Mouse (Mus musculus): Measurements from ENCODE around the gene Fuca1. TPM values are rescaled to one million over a fixed set of nuclear protein-coding genes. Genes with fewer than 3 reads are reported as not detected.

Fuca1 gene
- total RNA-seq, 2 experiments from 2014 or later = 34.9 to 37.9 TPM

GRCm38 (mm10) chr4:135946659-135947301 lies 26.2 kb downstream of the Fuca1 start:
- H3K27ac ChIP-seq = peak overlapping the region; percentile 81
- no peak for DNase-seq (ENCODE audit: extremely low spot score in 1 of 2, low spot score in 2 of 2)
- TF ChIP-seq CTCF (IDR thresholded peaks at IDR 0.05) = no peak
- intact Hi-C loops (cut with DNase I) = loop anchor here (2.0 kb wide), 1 partner anchor 26 kb away; the partner anchor contains the start of gene Fuca1
- peak overlapping the region; percentile 91 for H3K4me3 ChIP-seq

GRCm38 (mm10) chr4:135948142-135948541 lies 27.6 kb downstream of the Fuca1 start:
- intact Hi-C loops (cut with DNase I) = no loop called here
- no peak for TF ChIP-seq CTCF (IDR thresholded peaks at IDR 0.05)
- no peak for DNase-seq (ENCODE audit: extremely low spot score in 1 of 2, low spot score in 2 of 2)
- no peak overlapping the region for H3K4me3 ChIP-seq
- H3K27ac ChIP-seq = no peak overlapping the region

DNA sequence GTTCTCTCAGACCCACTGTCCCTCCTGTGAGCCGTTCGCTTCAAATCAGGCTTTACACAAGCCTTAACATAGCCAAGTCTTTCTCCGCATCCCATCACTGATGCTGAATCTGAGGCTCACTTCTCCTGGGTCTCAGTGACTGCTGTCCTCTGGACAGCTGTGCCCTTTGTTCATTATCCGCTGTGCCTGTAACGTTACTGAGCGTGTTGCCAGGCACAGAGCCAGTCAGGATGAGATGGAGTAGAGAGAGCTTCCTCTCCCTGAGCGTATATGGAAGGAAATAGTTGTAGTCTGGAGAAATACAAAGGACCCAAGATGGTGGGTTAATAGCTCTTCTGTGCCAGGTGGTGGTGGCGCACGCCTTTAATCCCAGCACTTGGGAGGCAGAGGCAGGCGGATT lies 28.9 kb downstream of the Fuca1 start:
- no peak for DNase-seq (ENCODE audit: extremely low spot score in 1 of 2, low spot score in 2 of 2)
- intact Hi-C loops (cut with DNase I) = no loop called here
- TF ChIP-seq CTCF (IDR thresholded peaks at IDR 0.05) = no peak
- Histone ChIP-seq H3K27ac (peak overlapping the region; percentile 62; the same call in 1 of the 2 replicates), H3K4me3 (no peak overlapping the region)

- DNase-seq (ENCODE audit: extremely low spot score in 1 of 2, low spot score in 2 of 2) = no peak
- intact Hi-C loops (cut with DNase I) = no loop called here
- Histone ChIP-seq H3K4me3 (no peak overlapping the region), H3K27ac (peak overlapping the region; percentile 62)
- TF ChIP-seq CTCF (IDR thresholded peaks at IDR 0.05) = no peak
These were observed 29.4 kb downstream of the Fuca1 start for GRCm38 (mm10) chr4:135949911-135950310.

- H3K27ac ChIP-seq = no peak overlapping the region; the same call in none of the 2 replicates
- no peak overlapping the region for H3K4me3 ChIP-seq
- DNase-seq (ENCODE audit: extremely low spot score in 1 of 2, low spot score in 2 of 2) = no peak
- no peak for TF ChIP-seq CTCF (IDR thresholded peaks at IDR 0.05)
- intact Hi-C loops (cut with DNase I) = no loop called here
These were observed 29.8 kb downstream of the Fuca1 start for GRCm38 (mm10) chr4:135950365-135950764.

- no peak overlapping the region for H3K4me3 ChIP-seq
- TF ChIP-seq CTCF (IDR thresholded peaks at IDR 0.05) = peak; percentile 34
- intact Hi-C loops (cut with DNase I) = no loop called here
- H3K27ac ChIP-seq = no peak overlapping the region
- no peak for DNase-seq (ENCODE audit: extremely low spot score in 1 of 2, low spot score in 2 of 2)
These were observed 31.0 kb downstream of the Fuca1 start for GRCm38 (mm10) chr4:135951505-135951904.

- no peak for DNase-seq (ENCODE audit: extremely low spot score in 1 of 2, low spot score in 2 of 2)
- no peak overlapping the region for H3K27ac ChIP-seq
- no peak overlapping the region for H3K4me3 ChIP-seq
- intact Hi-C loops (cut with DNase I) = no loop called here
- no peak for TF ChIP-seq CTCF (IDR thresholded peaks at IDR 0.05)
These were observed 32.6 kb downstream of the Fuca1 start for GRCm38 (mm10) chr4:135953179-135953578.

DNA sequence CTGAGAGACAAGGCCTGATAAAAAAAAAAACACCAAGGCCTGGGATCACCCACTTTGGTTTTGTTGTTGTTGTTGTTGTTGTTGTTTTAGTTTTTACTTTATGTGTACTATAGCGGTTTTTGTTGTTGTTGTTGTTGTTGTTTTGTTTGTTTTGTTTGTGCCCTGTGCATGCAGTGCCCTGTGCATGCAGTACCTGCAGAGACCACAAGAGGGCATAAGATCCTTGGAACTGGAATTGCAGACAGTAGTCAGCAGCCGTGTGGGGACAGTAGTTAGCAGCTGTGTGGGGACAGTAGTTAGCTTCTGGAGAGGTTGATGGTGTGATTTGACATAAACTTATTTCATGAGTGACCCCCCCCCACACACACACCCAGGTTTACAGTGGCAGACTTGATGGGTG lies 33.7 kb downstream of the Fuca1 start:
- Histone ChIP-seq H3K27ac (no peak overlapping the region), H3K4me3 (no peak overlapping the region)
- intact Hi-C loops (cut with DNase I) = no loop called here
- peak; percentile 61 to 79 for DNase-seq (ENCODE audit: extremely low spot score in 1 of 2, low spot score in 2 of 2)
- TF ChIP-seq CTCF (IDR thresholded peaks at IDR 0.05) = peak; percentile 87

DNA sequence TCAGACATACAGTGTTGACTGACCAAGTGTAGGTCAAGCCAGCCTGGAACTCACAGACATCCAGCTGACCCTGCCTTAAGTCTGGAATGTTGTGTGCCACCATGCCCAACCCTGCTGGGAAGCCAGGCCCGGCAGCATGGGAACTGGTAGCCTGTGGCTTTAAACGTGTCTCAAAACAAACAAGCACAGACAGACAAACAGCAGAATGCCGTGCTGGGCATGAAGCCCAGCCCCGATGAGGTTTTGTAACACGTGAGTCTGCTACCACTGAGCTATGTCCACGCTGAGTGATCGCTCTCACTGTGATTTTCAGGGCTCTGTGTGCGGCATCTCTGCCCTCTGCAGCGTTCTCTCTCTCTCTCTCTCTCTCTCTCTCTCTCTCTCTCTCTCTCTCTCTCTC lies 35.4 kb downstream of the Fuca1 start:
- no peak for DNase-seq (ENCODE audit: extremely low spot score in 1 of 2, low spot score in 2 of 2)
- intact Hi-C loops (cut with DNase I) = no loop called here
- Histone ChIP-seq H3K4me3 (no peak overlapping the region), H3K27ac (no peak overlapping the region)
- no peak for TF ChIP-seq CTCF (IDR thresholded peaks at IDR 0.05)

- no peak for DNase-seq (ENCODE audit: extremely low spot score in 1 of 2, low spot score in 2 of 2)
- no peak overlapping the region for H3K27ac ChIP-seq
- no peak for TF ChIP-seq CTCF (IDR thresholded peaks at IDR 0.05)
- no peak overlapping the region for H3K4me3 ChIP-seq
- intact Hi-C loops (cut with DNase I) = no loop called here
These were observed 37.8 kb downstream of the Fuca1 start for GRCm38 (mm10) chr4:135958354-135958753.

- DNase-seq (ENCODE audit: extremely low spot score in 1 of 2, low spot score in 2 of 2) = peak; percentile 73 to 79
- H3K27ac ChIP-seq = no peak overlapping the region
- intact Hi-C loops (cut with DNase I) = loop anchor here (1.0 kb wide), 1 partner anchor 70 kb away; no protein-coding TSS in a partner anchor
- peak; percentile 82 for TF ChIP-seq CTCF (IDR thresholded peaks at IDR 0.05)
- H3K4me3 ChIP-seq = no peak overlapping the region
These were observed 40.2 kb downstream of the Fuca1 start for GRCm38 (mm10) chr4:135960717-135961116.

GRCm38 (mm10) chr4:135961709-135962108 lies 41.2 kb downstream of the Fuca1 start:
- no peak overlapping the region for H3K27ac ChIP-seq
- DNase-seq (ENCODE audit: extremely low spot score in 1 of 2, low spot score in 2 of 2) = no peak
- no peak overlapping the region for H3K4me3 ChIP-seq
- TF ChIP-seq CTCF (IDR thresholded peaks at IDR 0.05) = no peak
- intact Hi-C loops (cut with DNase I) = no loop called here

DNA sequence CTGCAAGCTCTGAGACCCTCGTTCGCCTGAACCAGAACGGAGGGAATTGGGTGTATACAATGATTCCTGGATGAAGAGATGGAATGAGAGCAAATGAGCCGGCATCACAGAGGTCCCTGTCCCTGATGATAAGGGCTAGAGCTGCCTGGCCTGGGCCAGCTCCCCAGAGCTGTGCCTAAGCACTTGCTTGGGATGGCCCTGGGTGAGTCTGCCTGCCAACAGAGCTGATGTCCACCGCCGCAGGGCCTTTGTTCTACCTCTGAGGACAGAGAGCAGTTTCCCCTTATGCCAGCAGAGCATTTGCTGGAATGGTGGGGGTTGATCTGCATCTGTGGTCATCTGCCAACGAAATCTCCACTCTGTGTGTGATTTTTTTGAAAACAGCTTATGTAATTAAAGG lies 41.7 kb downstream of the Fuca1 start:
- intact Hi-C loops (cut with DNase I) = no loop called here
- no peak for DNase-seq (ENCODE audit: extremely low spot score in 1 of 2, low spot score in 2 of 2)
- Histone ChIP-seq H3K27ac (no peak overlapping the region; the same call in 1 of the 2 replicates), H3K4me3 (no peak overlapping the region)
- no peak for TF ChIP-seq CTCF (IDR thresholded peaks at IDR 0.05)

Data from left cerebral cortex, adult 2 months (tissue).